Mouse (Mus musculus) bone marrow macrophage, adult 2 months (primary cell): ENCODE results near the gene Fez2.

Source experiments
- CTCF ChIP-seq: IDR thresholded peaks from 2 replicates; pipeline ENCODE4 v1.5.1; 2012; ENCODE audit warnings: low read depth, mild to moderate bottlenecking, low read length, moderate library complexity
- POLR2A ChIP-seq: IDR thresholded peaks from 2 replicates; pipeline ENCODE4 v1.6.1; 2012; ENCODE audit warnings: mild to moderate bottlenecking, low read depth, low read length, borderline replicate concordance

GRCm38 (mm10) chr17:78333275-78333674 is 84.7 kb downstream of the Fez2 start:
- TF ChIP-seq POLR2A (no peak), CTCF (no peak)
